Mouse (Mus musculus): ENCODE measurements around the gene Prnp. TPM values are rescaled to one million over a fixed set of nuclear protein-coding genes. Genes with fewer than 3 reads are reported as not detected.

Prnp gene
- polyA plus RNA-seq, 1 experiment: 4.8 TPM

GRCm38 (mm10) chr2:131902867-131903266 is 6.9 kb upstream of the Prnp start:
- Histone ChIP-seq H3K4me1 (ENCODE audit: control insufficient read depth) (peaks cover 49% of the 10 kb centered on the region), H3K27me3 (ENCODE audit: control insufficient read depth) (peaks cover 14% of the 10 kb centered on the region; the same call in 1 of the 2 replicates), H3K4me3 (replicated peaks) (no peak overlapping the region), H3K9me3 (ENCODE audit: control insufficient read depth, low read length) (no peaks in the 10 kb centered on the region), H3K36me3 (ENCODE audit: control insufficient read depth) (no peaks in the 10 kb centered on the region; the same call in 1 of the 2 replicates)
- TF ChIP-seq TAL1 (IDR thresholded peaks at IDR 0.05; ENCODE audit: low read length) (no peak), GATA1 (IDR thresholded peaks at IDR 0.05; ENCODE audit: low read length) (no peak)

GRCm38 (mm10) chr2:131905025-131905424 is 4.7 kb upstream of the Prnp start:
- Histone ChIP-seq H3K4me1 (ENCODE audit: control insufficient read depth) (peaks cover 66% of the 10 kb centered on the region), H3K36me3 (ENCODE audit: control insufficient read depth) (no peaks in the 10 kb centered on the region; the same call in 1 of the 2 replicates), H3K27me3 (ENCODE audit: control insufficient read depth) (no peaks in the 10 kb centered on the region), H3K4me3 (replicated peaks) (peak overlapping the region; percentile 15), H3K9me3 (ENCODE audit: control insufficient read depth, low read length) (no peaks in the 10 kb centered on the region)
- TF ChIP-seq TAL1 (IDR thresholded peaks at IDR 0.05; ENCODE audit: low read length) (peak; percentile 42; the same call in 2 of the 3 replicates), GATA1 (IDR thresholded peaks at IDR 0.05; ENCODE audit: low read length) (peak; percentile 81)

GRCm38 (mm10) chr2:131905776-131906175 is 4.0 kb upstream of the Prnp start:
- no peaks in the 10 kb centered on the region for H3K27me3 ChIP-seq (ENCODE audit: control insufficient read depth)
- peaks cover 68% of the 10 kb centered on the region for H3K4me1 ChIP-seq (ENCODE audit: control insufficient read depth)
- no peak for TF ChIP-seq GATA1 (IDR thresholded peaks at IDR 0.05; ENCODE audit: low read length)
- no peak for TF ChIP-seq TAL1 (IDR thresholded peaks at IDR 0.05; ENCODE audit: low read length)
- H3K9me3 ChIP-seq (ENCODE audit: control insufficient read depth, low read length): no peaks in the 10 kb centered on the region
- no peaks in the 10 kb centered on the region; the same call in 1 of the 2 replicates for H3K36me3 ChIP-seq (ENCODE audit: control insufficient read depth)
- H3K4me3 ChIP-seq (replicated peaks): no peak overlapping the region

- H3K36me3 ChIP-seq (ENCODE audit: control insufficient read depth): peaks cover 1% of the 10 kb centered on the region
- no peak overlapping the region for H3K4me3 ChIP-seq (replicated peaks)
- TF ChIP-seq TAL1 (IDR thresholded peaks at IDR 0.05; ENCODE audit: low read length) (no peak), GATA1 (IDR thresholded peaks at IDR 0.05; ENCODE audit: low read length) (no peak)
- H3K4me1 ChIP-seq (ENCODE audit: control insufficient read depth): peaks cover 72% of the 10 kb centered on the region
- no peaks in the 10 kb centered on the region for H3K27me3 ChIP-seq (ENCODE audit: control insufficient read depth)
- no peaks in the 10 kb centered on the region for H3K9me3 ChIP-seq (ENCODE audit: control insufficient read depth, low read length)
These were observed 3.5 kb upstream of the Prnp start for GRCm38 (mm10) chr2:131906266-131906665.

GRCm38 (mm10) chr2:131906846-131907245 is 2.9 kb upstream of the Prnp start:
- H3K4me3 ChIP-seq (replicated peaks): no peak overlapping the region
- TF ChIP-seq TAL1 (IDR thresholded peaks at IDR 0.05; ENCODE audit: low read length) (no peak), GATA1 (IDR thresholded peaks at IDR 0.05; ENCODE audit: low read length) (no peak)
- H3K9me3 ChIP-seq (ENCODE audit: control insufficient read depth, low read length): no peaks in the 10 kb centered on the region
- H3K36me3 ChIP-seq (ENCODE audit: control insufficient read depth): peaks cover 7% of the 10 kb centered on the region
- peaks cover 78% of the 10 kb centered on the region for H3K4me1 ChIP-seq (ENCODE audit: control insufficient read depth)
- H3K27me3 ChIP-seq (ENCODE audit: control insufficient read depth): no peaks in the 10 kb centered on the region

- peaks cover 82% of the 10 kb centered on the region for H3K4me1 ChIP-seq (ENCODE audit: control insufficient read depth)
- no peaks in the 10 kb centered on the region for H3K27me3 ChIP-seq (ENCODE audit: control insufficient read depth)
- H3K9me3 ChIP-seq (ENCODE audit: control insufficient read depth, low read length): no peaks in the 10 kb centered on the region
- no peak overlapping the region for H3K4me3 ChIP-seq (replicated peaks)
- peaks cover 11% of the 10 kb centered on the region for H3K36me3 ChIP-seq (ENCODE audit: control insufficient read depth)
- no peak for TF ChIP-seq GATA1 (IDR thresholded peaks at IDR 0.05; ENCODE audit: low read length)
These were observed 2.4 kb upstream of the Prnp start for GRCm38 (mm10) chr2:131907311-131907710.

- Histone ChIP-seq H3K4me3 (replicated peaks) (no peak overlapping the region), H3K27me3 (ENCODE audit: control insufficient read depth) (no peaks in the 10 kb centered on the region), H3K4me1 (ENCODE audit: control insufficient read depth) (peaks cover 78% of the 10 kb centered on the region), H3K9me3 (ENCODE audit: control insufficient read depth, low read length) (no peaks in the 10 kb centered on the region), H3K36me3 (ENCODE audit: control insufficient read depth) (peaks cover 20% of the 10 kb centered on the region)
- TF ChIP-seq GATA1 (IDR thresholded peaks at IDR 0.05; ENCODE audit: low read length): no peak
- no peak for TF ChIP-seq TAL1 (IDR thresholded peaks at IDR 0.05; ENCODE audit: low read length)
These were observed 1.3 kb upstream of the Prnp start for GRCm38 (mm10) chr2:131908351-131908861.

- Histone ChIP-seq H3K27me3 (ENCODE audit: control insufficient read depth) (no peaks in the 10 kb centered on the region), H3K36me3 (ENCODE audit: control insufficient read depth) (peaks cover 25% of the 10 kb centered on the region), H3K4me1 (ENCODE audit: control insufficient read depth) (peaks cover 77% of the 10 kb centered on the region), H3K4me3 (replicated peaks) (peak overlapping the region; percentile 92), H3K9me3 (ENCODE audit: control insufficient read depth, low read length) (no peaks in the 10 kb centered on the region)
- TF ChIP-seq TAL1 (IDR thresholded peaks at IDR 0.05; ENCODE audit: low read length) (no peak), GATA1 (IDR thresholded peaks at IDR 0.05; ENCODE audit: low read length) (no peak)
These were observed 822 bp upstream of the Prnp start for GRCm38 (mm10) chr2:131908906-131909305.

GRCm38 (mm10) chr2:131910847-131911246 is 1.1 kb downstream of the Prnp start:
- peaks cover 41% of the 10 kb centered on the region for H3K36me3 ChIP-seq (ENCODE audit: control insufficient read depth)
- TF ChIP-seq GATA1 (IDR thresholded peaks at IDR 0.05; ENCODE audit: low read length) (no peak), TAL1 (IDR thresholded peaks at IDR 0.05; ENCODE audit: low read length) (no peak)

GRCm38 (mm10) chr2:131911341-131911740 is 1.6 kb downstream of the Prnp start:
- H3K4me1 ChIP-seq (ENCODE audit: control insufficient read depth): peaks cover 59% of the 10 kb centered on the region
- peak overlapping the region; percentile 92 for H3K4me3 ChIP-seq (replicated peaks)

More at GRCm38 (mm10) chr2:131910847-131911246, 1.1 kb downstream of the Prnp start:
- Histone ChIP-seq H3K4me3 (replicated peaks) (peak overlapping the region; percentile 92), H3K4me1 (ENCODE audit: control insufficient read depth) (peaks cover 60% of the 10 kb centered on the region), H3K9me3 (ENCODE audit: control insufficient read depth, low read length) (no peaks in the 10 kb centered on the region), H3K27me3 (ENCODE audit: control insufficient read depth) (no peaks in the 10 kb centered on the region)

More at GRCm38 (mm10) chr2:131911341-131911740, 1.6 kb downstream of the Prnp start:
- Histone ChIP-seq H3K27me3 (ENCODE audit: control insufficient read depth) (no peaks in the 10 kb centered on the region), H3K9me3 (ENCODE audit: control insufficient read depth, low read length) (no peaks in the 10 kb centered on the region), H3K36me3 (ENCODE audit: control insufficient read depth) (peaks cover 46% of the 10 kb centered on the region)
- TF ChIP-seq TAL1 (IDR thresholded peaks at IDR 0.05; ENCODE audit: low read length) (no peak), GATA1 (IDR thresholded peaks at IDR 0.05; ENCODE audit: low read length) (no peak)

All from erythroblast, embryonic 14.5 days (primary cell).